ENCODE assay signal across 8 mouse cellular contexts in genomic region chr7:140082242-140082678, GRCm38 (mm10). TPM values are rescaled to one million over a fixed set of nuclear protein-coding genes. Genes with fewer than 3 reads are reported as not detected.
DNase-seq lines count a peak whose midpoint lies in the region; ATAC-seq lines count a peak whose summit lies in the region.

Gene Caly (minus strand): TSS chr7:140082548.

- H3K4me2 ChIP-seq in kidney, embryonic 16.5 days (replicated peaks; ENCODE audit: low read depth, low read length) = peak within 1 kb of the TSS; percentile 25; the same call in 1 of the 2 replicates

- DNase-seq in kidney, postnatal 25 days = no peak
- peak; percentile 82 for DNase-seq in cerebellum, adult 9-10 months
- DNase-seq in forelimb bud, embryonic 11.5 days (ENCODE audit: low read depth, low spot score) = peak; percentile 59
- DNase-seq in layer of hippocampus, postnatal 10 days (ENCODE audit: low spot score in 2 of 2) = peak; percentile 84 to 89
- peak; percentile 20 for DNase-seq in splenic B cell, adult 2 months (ENCODE audit: low read depth, low spot score)
- DNase-seq in spleen, postnatal 36 days (ENCODE audit: low spot score in 2 of 2) = no peak

- no peak within 1 kb of the TSS for H3K4me3 ChIP-seq in kidney, embryonic 16.5 days (ENCODE audit: low read length)

- H3K9ac ChIP-seq in kidney, embryonic 16.5 days (replicated peaks; ENCODE audit: low read length) = no peak within 1 kb of the TSS

- H3K9me3 ChIP-seq in kidney, embryonic 16.5 days (ENCODE audit: low read length) = no peaks in the 10 kb centered on the region

- H3K4me1 ChIP-seq in kidney, embryonic 16.5 days (ENCODE audit: insufficient read depth, low read length) = peaks cover 4% of the 10 kb centered on the region; the same call in 1 of the 2 replicates

- H3K27me3 ChIP-seq in kidney, embryonic 16.5 days (ENCODE audit: insufficient read depth, low read length) = peaks cover 37% of the 10 kb centered on the region
- H3K27me3 ChIP-seq in splenic B cell, adult 2 months (ENCODE audit: control insufficient read depth, insufficient read depth, low read length, poor library complexity, severe bottlenecking) = no peaks in the 10 kb centered on the region

- WGBS in kidney, embryonic 16.5 days = 4% methylated on average over 18 of the region's 18 CpGs

- peak; percentile 72 for ATAC-seq in kidney, embryonic 16.5 days (ENCODE audit: low FRiP score, low TSS enrichment)
- peak; percentile 70 for ATAC-seq in megakaryocyte progenitor cell, adult 5-6 weeks (replicated peaks; ENCODE audit: poor library complexity)

- no peak within 1 kb of the TSS for H3K27ac ChIP-seq in kidney, embryonic 16.5 days (ENCODE audit: low read length)

- no peaks in the 10 kb centered on the region for H3K36me3 ChIP-seq in kidney, embryonic 16.5 days (ENCODE audit: insufficient read depth, low read length)
- no peaks in the 10 kb centered on the region for H3K36me3 ChIP-seq in splenic B cell, adult 2 months (ENCODE audit: control insufficient read depth, insufficient read depth, low read length, poor library complexity, severe bottlenecking)

RNA-seq across cellular contexts. Expression of gene Caly, which starts in this region (rescaled TPM):
- polyA plus RNA-seq in kidney, embryonic 16.5 days (2015; fragmentation: Nextera tagmentation; extraction: Ambion mirVana) = 0.99 and 1.9 TPM in 2 replicates
- total RNA-seq in layer of hippocampus, postnatal 10 days (2021) = 100 to 1,000 TPM; 247 to 252 TPM
- not detected in 2 replicates for total RNA-seq in megakaryocyte progenitor cell, adult 5-6 weeks (2015)
- not detected in 2 replicates for total RNA-seq in megakaryocyte progenitor cell, adult 5-6 weeks (2017)

Comparison
In these comparisons a context has a peak if more than half of its experiments do, and no peak if none do; other contexts are left out.
1. RNA of gene Caly (total RNA-seq): 247 to 252 TPM in layer of hippocampus, postnatal 10 days; not detected in megakaryocyte progenitor cell, adult 5-6 weeks; every median in the first group is over 100 times any median in the second.
2. Peak in ATAC-seq in megakaryocyte progenitor cell, adult 5-6 weeks; RNA of the gene not detected or under 1 TPM.
3. DNase-seq: peak in cerebellum, adult 9-10 months (single experiment), forelimb bud, embryonic 11.5 days (single experiment), layer of hippocampus, postnatal 10 days (2 of 2) and splenic B cell, adult 2 months (single experiment); none in kidney, postnatal 25 days (0 of 2) and spleen, postnatal 36 days (0 of 2).